Mouse (Mus musculus): ENCODE measurements around the gene Bsg.

The Bsg gene

DNA sequence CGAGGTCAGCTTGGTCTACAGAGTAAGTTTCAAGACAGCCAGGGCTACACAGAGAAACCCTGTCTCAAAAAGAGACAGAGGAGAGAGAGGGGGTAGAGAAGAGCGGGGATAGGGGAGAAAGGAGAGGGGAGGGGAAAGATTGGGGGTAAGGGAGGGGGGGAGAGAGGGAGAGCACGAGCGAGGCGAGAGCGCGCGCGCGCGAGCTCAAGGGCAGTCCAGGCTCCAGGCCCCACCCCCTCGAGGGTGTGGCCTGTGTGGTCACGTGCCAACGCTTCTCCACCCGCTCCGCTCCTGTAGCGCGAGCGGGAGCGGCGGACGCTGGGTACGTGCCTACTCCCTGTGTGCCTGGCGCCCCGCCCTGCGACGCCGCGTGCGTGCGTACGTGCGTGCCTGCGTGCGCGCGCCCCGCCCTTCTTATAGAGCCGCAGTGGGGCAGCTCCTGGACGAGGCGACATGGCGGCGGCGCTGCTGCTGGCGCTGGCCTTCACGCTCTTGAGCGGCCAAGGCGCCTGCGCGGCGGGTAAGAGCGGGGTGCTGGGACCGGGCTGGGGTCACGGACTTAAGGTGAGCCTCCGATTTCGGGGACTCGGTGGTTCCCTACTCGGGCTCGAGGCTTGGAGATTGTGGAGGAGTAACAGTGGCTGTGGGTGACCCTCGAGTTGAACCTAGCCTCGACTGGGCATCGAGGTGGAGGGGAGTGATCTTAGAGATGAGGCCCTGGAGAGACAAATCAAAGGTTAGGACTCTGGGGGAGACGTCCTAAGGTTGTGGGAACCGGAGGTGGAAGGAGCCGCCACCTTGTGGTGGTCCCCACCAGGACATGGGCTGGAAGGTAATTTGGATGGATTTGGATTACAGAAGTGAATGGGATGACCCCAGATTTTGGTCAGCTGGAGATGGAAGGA is at the start of gene Bsg:
Bsg (plus strand) TSS at position 427 of the 905 bp plus-strand sequence.
- peak; percentile 100 for DNase-seq

- DNase-seq, result peak; percentile 46
Measured at GRCm38 (mm10) chr10:79654946-79655395, 49.3 kb upstream of the Bsg start.

DNA sequence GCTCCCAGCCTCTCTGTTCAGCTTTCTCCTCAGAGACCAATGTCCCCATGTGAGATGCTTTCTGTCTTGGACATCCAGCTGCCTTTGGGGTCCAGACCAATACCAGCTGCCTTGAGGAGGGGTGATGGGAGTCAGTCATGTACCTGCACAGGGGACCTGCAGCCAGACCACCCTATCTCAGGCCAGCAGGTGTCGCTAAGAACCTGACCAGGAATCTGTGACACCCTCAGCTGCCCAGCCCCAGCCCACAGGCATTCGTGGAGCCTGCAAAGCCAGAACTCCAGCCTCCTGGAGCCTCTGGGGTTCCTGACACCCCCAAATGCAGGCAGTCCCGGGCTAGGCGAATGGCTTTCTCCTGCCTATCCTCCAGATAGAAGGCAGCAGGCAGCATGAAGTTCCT is 45.5 kb upstream of the Bsg start:
- DNase-seq, result no peak

GRCm38 (mm10) chr10:79660298-79660697 is 44.0 kb upstream of the Bsg start:
- DNase-seq, result peak; percentile 38

DNA sequence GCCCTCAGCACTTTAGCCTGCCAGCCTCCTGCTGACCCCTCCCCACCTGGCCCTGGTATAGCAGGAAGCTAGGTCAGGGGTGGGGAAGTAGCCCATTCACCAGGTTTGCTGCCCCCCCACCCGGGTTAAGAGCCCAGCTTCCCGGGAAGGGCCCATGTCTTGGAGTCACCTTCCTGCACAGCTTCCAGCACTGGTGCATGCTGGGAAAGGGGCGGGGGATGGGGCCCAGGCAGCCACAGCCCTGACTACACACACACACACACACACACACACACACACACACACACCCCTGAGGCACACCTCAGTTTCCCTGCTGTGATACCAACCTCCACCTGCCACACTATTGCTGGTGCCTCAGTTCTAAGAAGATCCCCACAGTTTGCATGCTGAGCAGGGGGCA is 42.4 kb upstream of the Bsg start:
- DNase-seq, result no peak

DNA sequence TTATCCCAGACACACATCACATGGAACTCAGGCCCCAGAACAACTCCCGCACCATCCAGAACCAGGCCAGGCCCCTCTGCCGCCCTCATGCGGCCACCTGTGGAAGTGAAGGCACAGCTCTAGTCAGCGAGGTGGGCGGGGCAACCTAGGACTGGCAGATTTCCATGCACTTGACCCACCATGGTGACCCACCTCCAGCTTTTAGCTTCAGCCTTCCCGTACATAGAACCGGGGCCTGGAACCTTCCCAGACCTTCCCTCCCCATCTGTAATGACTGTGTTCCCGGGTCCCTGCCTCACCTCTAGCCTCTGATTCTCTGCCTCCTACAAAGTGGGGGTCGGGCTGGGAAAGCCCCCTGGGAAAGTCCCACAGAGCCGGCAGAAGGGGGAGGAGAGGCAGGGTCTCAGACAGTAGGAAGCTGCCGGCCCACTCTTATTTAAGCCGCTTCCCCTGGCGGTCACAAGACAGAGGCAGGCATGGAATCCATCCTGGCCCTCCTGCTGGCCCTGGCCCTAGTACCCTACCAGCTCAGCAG is 40.1 kb upstream of the Bsg start, which contains the start of gene Madcam1:
Madcam1 (plus strand) TSS at position 429 of the 535 bp plus-strand sequence.
- peak; percentile 80 for DNase-seq

DNA sequence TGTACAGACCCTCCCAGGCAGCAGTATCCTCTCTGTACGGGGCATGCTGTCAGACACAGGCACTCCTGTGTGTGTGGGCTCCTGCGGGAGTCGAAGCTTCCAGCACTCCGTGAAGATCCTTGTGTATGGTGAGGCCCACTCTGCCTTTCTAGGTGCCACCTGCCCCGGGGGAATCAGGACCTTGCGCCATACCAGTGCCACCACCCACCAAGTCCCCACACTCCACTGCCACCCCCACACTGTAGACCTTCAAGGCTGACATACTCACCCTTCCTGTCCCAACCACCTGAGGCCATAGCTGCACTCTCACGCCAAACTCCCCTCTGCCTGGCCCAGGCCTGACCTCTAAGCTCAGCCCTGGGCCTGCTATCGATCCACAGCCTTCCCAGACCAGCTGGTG is 39.2 kb upstream of the Bsg start:
- DNase-seq, result no peak

GRCm38 (mm10) chr10:79666493-79666892 is 37.8 kb upstream of the Bsg start:
- no peak for DNase-seq

DNA sequence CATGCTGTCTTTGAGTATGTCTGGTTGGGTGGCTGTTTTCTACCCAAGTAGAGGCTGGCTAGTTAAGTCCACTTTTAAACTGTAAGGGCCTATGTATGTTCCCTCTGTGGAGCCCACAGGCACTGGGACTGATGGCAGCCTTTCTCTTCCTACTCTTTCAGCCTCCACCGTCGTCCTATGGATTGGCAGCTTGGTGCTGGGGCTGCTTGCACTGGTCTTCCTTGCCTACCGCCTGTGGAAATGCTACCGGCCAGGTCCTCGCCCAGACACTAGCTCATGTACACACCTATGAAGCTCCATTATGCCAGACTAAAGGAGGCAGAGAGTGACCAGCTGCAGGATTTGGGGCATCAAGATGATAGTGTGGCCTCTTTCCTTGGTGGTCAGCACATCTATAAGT is 36.2 kb upstream of the Bsg start:
- DNase-seq, result no peak

- DNase-seq, result peak; percentile 97
Measured at GRCm38 (mm10) chr10:79668771-79669575, 35.3 kb upstream of the Bsg start, which contains the start of gene Tpgs1. Gene Tpgs1, plus strand, starts transcription at chr10:79669369.

DNA sequence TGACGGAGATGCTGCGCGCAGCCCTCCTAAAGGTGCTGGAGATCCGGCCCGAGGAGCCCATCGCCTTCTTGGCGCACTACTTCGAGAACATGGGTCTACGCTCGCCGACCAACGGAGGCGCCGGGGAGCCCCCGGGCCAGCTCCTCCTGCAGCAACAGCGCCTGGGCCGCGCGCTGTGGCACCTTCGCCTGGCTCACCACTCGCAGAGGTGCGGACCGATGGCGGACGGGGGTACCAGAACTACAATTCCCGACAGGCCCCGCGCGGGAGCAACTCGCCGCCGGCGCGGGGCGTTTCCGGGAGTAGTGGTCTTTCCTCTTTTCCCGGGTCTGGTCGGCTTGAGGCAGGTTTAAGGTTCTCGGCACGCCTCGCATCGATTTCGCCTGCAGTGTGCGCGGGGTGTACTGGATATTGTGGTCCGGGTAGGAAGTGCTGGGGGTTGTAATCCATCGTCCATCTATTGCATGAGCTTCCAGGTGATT is 34.7 kb upstream of the Bsg start:
- peak; percentile 84 for DNase-seq

GRCm38 (mm10) chr10:79670071-79670888 is 34.0 kb upstream of the Bsg start:
- DNase-seq, result no peak

GRCm38 (mm10) chr10:79671396-79672087 is 32.7 kb upstream of the Bsg start:
- DNase-seq, result no peak

DNA sequence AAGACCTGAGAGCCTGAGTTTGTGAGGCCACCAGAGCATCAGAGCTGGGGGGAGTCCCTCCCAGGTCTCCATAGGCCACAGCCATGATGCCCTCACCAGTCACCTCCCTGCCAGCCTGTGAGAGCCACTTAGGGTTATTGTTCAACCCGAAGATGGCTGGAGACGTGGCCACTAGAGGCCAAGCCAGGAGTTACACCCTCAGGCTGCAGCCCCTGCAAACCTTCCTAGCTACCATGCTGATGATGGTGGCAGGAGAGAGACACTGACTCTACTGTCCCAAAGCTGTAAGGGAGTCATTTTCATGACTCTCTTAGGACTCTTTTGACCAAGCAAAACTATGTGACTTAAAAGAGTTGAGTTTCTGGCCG is 32.2 kb upstream of the Bsg start:
- DNase-seq, result peak; percentile 25

- no peak for DNase-seq
Measured at GRCm38 (mm10) chr10:79673054-79673453, 31.2 kb upstream of the Bsg start.

GRCm38 (mm10) chr10:79675346-79676035 is 28.8 kb upstream of the Bsg start:
- no peak for DNase-seq

DNA sequence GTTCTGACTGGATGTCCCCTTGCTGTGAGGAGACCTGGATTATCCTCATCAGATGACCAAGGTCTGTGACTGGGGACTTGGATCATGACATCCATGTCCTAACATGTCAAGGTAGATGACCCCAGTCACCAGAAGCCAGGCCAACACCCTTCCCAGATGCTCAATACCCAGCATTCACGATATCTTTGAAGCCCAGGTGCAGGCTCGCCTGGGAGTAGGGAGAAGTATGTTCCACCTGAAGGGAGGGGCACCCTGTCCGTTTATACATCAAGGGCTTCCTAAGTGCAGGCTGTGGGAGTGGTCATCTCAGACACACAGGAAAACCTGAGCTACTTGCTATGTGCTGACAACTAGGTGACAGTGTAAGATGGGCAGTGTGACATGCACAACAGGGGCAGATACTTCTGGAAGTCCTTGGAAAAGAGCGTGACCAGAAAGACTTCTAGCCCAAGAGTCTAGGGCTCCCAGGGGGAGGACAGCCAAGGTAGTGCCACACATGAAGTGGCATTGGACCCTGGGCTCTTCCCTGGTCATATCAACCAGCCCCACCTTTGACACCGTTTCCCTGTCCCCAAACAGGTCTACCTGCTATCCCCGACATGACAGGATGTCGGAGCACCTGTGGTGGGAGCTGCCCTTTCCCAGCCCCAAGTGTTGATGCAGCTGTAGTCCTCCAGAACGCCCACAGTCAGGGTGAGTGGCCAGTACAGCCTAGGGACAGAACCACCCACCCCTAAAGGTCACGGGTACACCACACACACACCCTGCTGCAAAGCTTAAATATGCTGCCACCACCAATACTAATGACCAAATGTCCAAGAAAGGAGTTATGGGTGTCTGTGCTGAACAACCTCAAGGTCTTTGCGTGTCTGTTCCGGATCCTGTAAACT is 23.4 kb upstream of the Bsg start:
- peak; percentile 38 for DNase-seq

DNA sequence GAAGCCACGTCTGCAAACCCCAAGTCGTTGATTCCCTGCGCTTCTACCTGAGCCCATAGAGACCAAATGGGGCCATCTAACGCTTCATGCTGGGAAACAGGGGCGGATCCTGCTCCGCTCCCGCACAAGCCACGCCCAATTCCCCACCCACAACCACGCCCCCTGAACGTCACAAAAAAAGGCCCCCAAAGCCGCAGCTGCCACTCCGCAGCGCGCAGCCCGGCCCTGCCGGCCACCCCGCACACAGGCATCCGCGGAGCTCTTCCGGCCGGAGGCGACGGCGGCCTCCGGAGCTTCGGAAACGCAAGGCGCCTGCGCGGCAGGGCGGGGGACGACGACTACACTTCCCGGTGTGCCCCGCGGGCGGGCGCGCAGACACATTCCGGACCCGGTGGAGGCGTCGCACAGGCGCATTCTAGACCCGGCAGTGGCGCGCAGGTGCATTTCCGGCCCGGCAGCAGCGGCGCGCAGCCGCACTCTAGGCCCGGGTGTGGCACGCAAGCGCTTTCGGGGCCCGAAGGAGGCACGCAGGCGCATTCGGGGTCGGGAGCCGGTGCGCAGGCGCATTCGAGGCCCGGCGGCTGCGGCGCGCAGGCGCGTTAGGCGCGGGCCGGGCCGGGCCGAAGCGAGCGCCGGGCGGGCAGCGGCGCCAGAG is 22.6 kb upstream of the Bsg start, which contains the start of gene Cdc34:
Cdc34 (plus strand) TSS at position 605 of the 655 bp plus-strand sequence.
- DNase-seq, result peak; percentile 100

- DNase-seq, result peak; percentile 41
Measured at GRCm38 (mm10) chr10:79682551-79682915, 21.8 kb upstream of the Bsg start.

Measured in retina, postnatal 1 day (tissue).